29 mouse cellular contexts compared by ENCODE assay signal in the genomic region with DNA sequence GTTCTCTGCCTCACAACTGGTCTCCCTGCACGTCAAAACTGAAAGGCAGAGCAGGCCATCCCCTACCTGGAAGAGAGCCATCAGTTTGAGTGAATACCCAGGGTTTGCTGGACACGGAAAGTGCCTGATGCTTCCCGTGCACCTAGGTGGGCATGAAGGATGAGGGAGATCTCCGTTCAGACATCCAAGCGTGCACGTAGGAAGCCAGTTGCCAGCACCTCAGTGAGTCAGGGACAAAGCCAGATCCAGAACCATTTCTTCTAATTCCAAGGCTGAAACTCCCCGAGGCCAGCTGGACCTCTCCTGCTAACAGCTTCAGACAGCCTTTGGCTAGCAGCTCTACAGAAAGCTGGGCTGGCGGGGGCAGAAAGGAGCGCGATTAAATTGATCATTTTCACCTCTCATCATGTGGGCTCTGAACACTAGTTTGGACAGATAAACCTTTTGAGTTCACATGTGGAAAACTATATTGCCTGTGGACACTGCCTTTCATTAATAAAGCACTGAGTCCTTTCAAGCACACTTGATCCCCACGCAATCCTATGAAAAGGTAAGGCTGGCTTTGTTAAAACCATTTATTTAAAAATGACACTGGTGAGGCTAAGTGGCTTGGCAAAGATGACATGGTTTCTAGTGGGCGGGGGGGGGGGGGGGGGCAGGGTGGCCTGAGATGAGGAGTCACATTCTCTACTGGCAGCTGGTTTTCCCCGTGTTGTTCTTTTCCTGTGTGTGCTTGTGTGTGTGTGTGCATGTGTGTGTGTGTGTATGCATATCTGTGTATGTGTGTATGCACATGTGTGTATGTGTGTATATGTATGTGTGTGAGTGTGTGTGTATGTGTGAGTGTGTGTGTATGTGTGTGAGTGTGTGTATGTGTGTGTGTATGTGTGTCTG. TPM values are rescaled to one million over a fixed set of nuclear protein-coding genes. Genes with fewer than 3 reads are reported as not detected.
DNase-seq lines count a peak whose midpoint lies in the region; ATAC-seq and TF ChIP-seq lines count a peak whose summit lies in the region.
"Had no signal": no experiment of that assay in that cellular context is flagged by ENCODE, and none has a peak within 500 bp of the region (broad histone marks: within the 10 kb centered on the region; RNA-seq: fewer than 3 reads in every experiment).

No protein-coding gene starts in this region.

- no peak for TF ChIP-seq EP300 in liver, postnatal 0 days (IDR thresholded peaks at IDR 0.05; ENCODE audit: low read depth)

- H3K9me3 ChIP-seq in liver, postnatal 0 days (ENCODE audit: low read length): no peaks in the 10 kb centered on the region
- no peaks in the 10 kb centered on the region for H3K9me3 ChIP-seq in liver, embryonic 11.5 days (ENCODE audit: control insufficient read depth, low read length)
- no peaks in the 10 kb centered on the region for H3K9me3 ChIP-seq in forebrain, postnatal 0 days (ENCODE audit: low read length)
- H3K9me3 ChIP-seq: embryonic facial prominence, embryonic 10.5 days; embryonic facial prominence, embryonic 15.5 days; forebrain, embryonic 12.5 days; G1E; hindbrain, embryonic 13.5 days; limb, embryonic 13.5 days; liver, embryonic 12.5 days; midbrain, embryonic 13.5 days had no signal

- no peak overlapping the region for H3K9ac ChIP-seq in liver, postnatal 0 days (replicated peaks)
- H3K9ac ChIP-seq in liver, embryonic 11.5 days (ENCODE audit: low read depth, low read length): no peak overlapping the region
- H3K9ac ChIP-seq in forebrain, postnatal 0 days: no peak overlapping the region
- H3K9ac ChIP-seq: embryonic facial prominence, embryonic 15.5 days; forebrain, embryonic 12.5 days; hindbrain, embryonic 13.5 days; limb, embryonic 13.5 days; liver, embryonic 12.5 days; midbrain, embryonic 13.5 days had no signal

- H3K4me1 ChIP-seq in liver, postnatal 0 days (ENCODE audit: insufficient read depth): no peaks in the 10 kb centered on the region
- no peaks in the 10 kb centered on the region for H3K4me1 ChIP-seq in liver, embryonic 11.5 days (replicated peaks; ENCODE audit: control insufficient read depth, insufficient read depth, low read length)
- H3K4me1 ChIP-seq in forebrain, postnatal 0 days (ENCODE audit: insufficient read depth): no peaks in the 10 kb centered on the region
- H3K4me1 ChIP-seq in kidney, adult 2 months (ENCODE audit: control insufficient read depth, insufficient read depth, low read length): no peaks in the 10 kb centered on the region
- H3K4me1 ChIP-seq: embryonic facial prominence, embryonic 10.5 days; embryonic facial prominence, embryonic 15.5 days; forebrain, embryonic 12.5 days; hindbrain, embryonic 13.5 days; limb, embryonic 13.5 days; liver, embryonic 12.5 days; midbrain, embryonic 13.5 days had no signal

- no peaks in the 10 kb centered on the region for H3K36me3 ChIP-seq in liver, postnatal 0 days (replicated peaks; ENCODE audit: insufficient read depth, low read length)
- no peaks in the 10 kb centered on the region for H3K36me3 ChIP-seq in liver, embryonic 11.5 days (ENCODE audit: control insufficient read depth, insufficient read depth, low read length)
- H3K36me3 ChIP-seq in forebrain, postnatal 0 days (ENCODE audit: insufficient read depth): no peaks in the 10 kb centered on the region
- no peaks in the 10 kb centered on the region for H3K36me3 ChIP-seq in kidney, adult 2 months (ENCODE audit: control insufficient read depth, insufficient read depth, low read length)
- H3K36me3 ChIP-seq: embryonic facial prominence, embryonic 10.5 days; embryonic facial prominence, embryonic 15.5 days; forebrain, embryonic 12.5 days; G1E; hindbrain, embryonic 13.5 days; limb, embryonic 13.5 days; liver, embryonic 12.5 days; midbrain, embryonic 13.5 days had no signal

- TF ChIP-seq POLR2A in kidney, adult 2 months (IDR thresholded peaks at IDR 0.05; ENCODE audit: low read depth, low read length): no peak

- TF ChIP-seq CTCF in liver, postnatal 0 days (IDR thresholded peaks at IDR 0.05; ENCODE audit: low read depth): no peak
- TF ChIP-seq CTCF in forebrain, postnatal 0 days (IDR thresholded peaks at IDR 0.05; ENCODE audit: low read depth): no peak
- no peak for TF ChIP-seq CTCF in kidney, adult 2 months (conservative IDR thresholded peaks at IDR 0.05; ENCODE audit: insufficient read depth, insufficient read length, low read depth, low read length)

- H3K4me2 ChIP-seq in liver, postnatal 0 days (ENCODE audit: low read depth, low read length): no peak overlapping the region
- no peak overlapping the region for H3K4me2 ChIP-seq in liver, embryonic 11.5 days
- no peak overlapping the region for H3K4me2 ChIP-seq in forebrain, postnatal 0 days (ENCODE audit: low read depth)
- H3K4me2 ChIP-seq: embryonic facial prominence, embryonic 15.5 days; forebrain, embryonic 12.5 days; heart, embryonic 11.5 days; hindbrain, embryonic 13.5 days; limb, embryonic 13.5 days; liver, embryonic 12.5 days; midbrain, embryonic 13.5 days had no signal

- no peak overlapping the region for H3K4me3 ChIP-seq in liver, postnatal 0 days (ENCODE audit: low read depth, low read length)
- no peak overlapping the region for H3K4me3 ChIP-seq in liver, embryonic 11.5 days (ENCODE audit: low read depth, low read length)
- no peak overlapping the region for H3K4me3 ChIP-seq in forebrain, postnatal 0 days (ENCODE audit: low read depth, low read length)
- no peak overlapping the region for H3K4me3 ChIP-seq in kidney, adult 2 months (ENCODE audit: insufficient read depth, low read depth, low read length)
- H3K4me3 ChIP-seq: embryonic facial prominence, embryonic 10.5 days; embryonic facial prominence, embryonic 15.5 days; forebrain, embryonic 12.5 days; hindbrain, embryonic 13.5 days; limb, embryonic 13.5 days; liver, embryonic 12.5 days; megakaryocyte, embryonic 14.5 days; midbrain, embryonic 13.5 days had no signal

- 79% methylated on average over 13 of the region's 13 CpGs for WGBS in liver, postnatal 0 days (ENCODE audit: insufficient replicate concordance)
- WGBS in liver, embryonic 11.5 days: 83% methylated on average over 13 of the region's 13 CpGs
- 72% methylated on average over 13 of the region's 13 CpGs for WGBS in forebrain, postnatal 0 days
- 87% methylated on average over 13 of the region's 13 CpGs for WGBS in kidney, adult 2 months

- no peaks in the 10 kb centered on the region for H3K27me3 ChIP-seq in liver, postnatal 0 days (ENCODE audit: insufficient read depth, low read length)
- H3K27me3 ChIP-seq in liver, embryonic 11.5 days (replicated peaks; ENCODE audit: control insufficient read depth, insufficient read depth, low read length): no peaks in the 10 kb centered on the region
- no peaks in the 10 kb centered on the region for H3K27me3 ChIP-seq in forebrain, postnatal 0 days (ENCODE audit: insufficient read depth, low read length)
- no peaks in the 10 kb centered on the region for H3K27me3 ChIP-seq in kidney, adult 2 months (replicated peaks; ENCODE audit: control insufficient read depth, insufficient read depth, low read length)
- H3K27me3 ChIP-seq: embryonic facial prominence, embryonic 15.5 days; forebrain, embryonic 12.5 days; hindbrain, embryonic 13.5 days; limb, embryonic 13.5 days; liver, embryonic 12.5 days; megakaryocyte, embryonic 14.5 days; midbrain, embryonic 13.5 days had no signal

- H3K27ac ChIP-seq in liver, postnatal 0 days (ENCODE audit: low read depth): no peak overlapping the region
- no peak overlapping the region for H3K27ac ChIP-seq in liver, embryonic 11.5 days (ENCODE audit: low read depth, low read length)
- H3K27ac ChIP-seq in forebrain, postnatal 0 days (ENCODE audit: low read depth, low read length): no peak overlapping the region
- no peak overlapping the region for H3K27ac ChIP-seq in kidney, adult 2 months (ENCODE audit: insufficient read depth, low read depth, low read length)
- H3K27ac ChIP-seq: embryonic facial prominence, embryonic 10.5 days; embryonic facial prominence, embryonic 15.5 days; forebrain, embryonic 12.5 days; hindbrain, embryonic 13.5 days; limb, embryonic 13.5 days; liver, embryonic 12.5 days; midbrain, embryonic 13.5 days had no signal

- ATAC-seq in liver, postnatal 0 days: no peak
- no peak for ATAC-seq in liver, embryonic 11.5 days (replicated peaks; ENCODE audit: low FRiP score)
- no peak for ATAC-seq in forebrain, postnatal 0 days
- ATAC-seq: intestine, embryonic 16.5 days; liver, embryonic 12.5 days; midbrain, embryonic 13.5 days; Patski had no signal

- peak; percentile 24 to 37 for DNase-seq in cerebellum, postnatal 14 days
- DNase-seq in cerebellum, adult 11-12 months: no peak
- DNase-seq in liver, postnatal 0 days: peak; percentile 9
- DNase-seq in liver, embryonic 11.5 days (ENCODE audit: low spot score): no peak
- DNase-seq in retina, postnatal 1 day: peak; percentile 45
- DNase-seq in retina, embryonic 14.5 days (ENCODE audit: low spot score): no peak
- no peak for DNase-seq in forebrain, postnatal 0 days
- DNase-seq in kidney, adult 2 months: no peak
- DNase-seq: adrenal gland, postnatal 10 days; cerebellum, adult 9-11 months; gastrocnemius, postnatal 10 days; heart, adult 18-20 months; heart, postnatal 4 days; kidney, adult 9 months; kidney, postnatal 10 days; layer of hippocampus, postnatal 36 days; thymus, postnatal 4 days had no signal

RNA-seq across cellular contexts. Expression of a gene that starts 17.9 kb away (rescaled TPM):
- polyA plus RNA-seq in liver, postnatal 0 days (2015; fragmentation: Nextera tagmentation; extraction: Ambion mirVana): 0.53 and 0.60 TPM in 2 replicates
- 3.1 and 3.6 TPM in 2 replicates for polyA plus RNA-seq in liver, embryonic 11.5 days (2014; fragmentation: Nextera tagmentation; extraction: Ambion mirVana)
- total RNA-seq in forebrain, postnatal 0 days (2014; rRNA removed): 5.8 and 10.5 TPM in 2 replicates
- polyA plus RNA-seq in forebrain, postnatal 0 days (2015; fragmentation: Nextera tagmentation; extraction: Ambion mirVana): 3.2 and 3.3 TPM in 2 replicates
- 3.6 and 4.0 TPM in 2 replicates for polyA plus RNA-seq in kidney, adult 2 months (2012; rRNA removed)

Comparison
In these comparisons a context has a peak if more than half of its experiments do, and no peak if none do; other contexts are left out.
1. DNase-seq: peak in cerebellum, postnatal 14 days (2 of 2), liver, postnatal 0 days (single experiment) and retina, postnatal 1 day (single experiment); none in cerebellum, adult 11-12 months (single experiment), liver, embryonic 11.5 days (single experiment), retina, embryonic 14.5 days (single experiment), forebrain, postnatal 0 days (single experiment) and kidney, adult 2 months (single experiment).